Mouse (Mus musculus): Measurements from ENCODE around the gene Dnajc30.
"Not testable (repeated sequence)": the region's sequence is repeated elsewhere in the genome, so short reads cannot be mapped to it uniquely, and the experiment has no call there.

Gene Dnajc30

GRCm38 (mm10) chr5:135042105-135042788 is 21.8 kb upstream of the Dnajc30 start:
- TF ChIP-seq CTCF (conservative IDR thresholded peaks at IDR 0.05; ENCODE audit: low read length): no peak
- TF ChIP-seq NANOG (IDR thresholded peaks at IDR 0.05; ENCODE audit: borderline replicate concordance, low read length): no peak
- TF ChIP-seq POU5F1 (IDR thresholded peaks at IDR 0.05; ENCODE audit: borderline replicate concordance, low read length): no peak
- H3K4me1 ChIP-seq (replicated peaks; ENCODE audit: low read depth, low read length): peaks cover 57% of the 10 kb centered on the region
- no peaks in the 10 kb centered on the region for H3K27me3 ChIP-seq (ENCODE audit: insufficient read depth, low read length)
- peaks cover 44% of the 10 kb centered on the region for H3K36me3 ChIP-seq (ENCODE audit: insufficient read depth, low read length)
- H3K4me3 ChIP-seq (replicated peaks; ENCODE audit: low read length): peak overlapping the region; percentile 80
- no peaks in the 10 kb centered on the region for H3K9me3 ChIP-seq (ENCODE audit: low read length)

- no peak overlapping the region for H3K4me3 ChIP-seq (replicated peaks; ENCODE audit: low read length)
- H3K4me1 ChIP-seq (replicated peaks; ENCODE audit: low read depth, low read length): peaks cover 46% of the 10 kb centered on the region
- TF ChIP-seq POU5F1 (IDR thresholded peaks at IDR 0.05; ENCODE audit: borderline replicate concordance, low read length): no peak
- no peak for TF ChIP-seq CTCF (conservative IDR thresholded peaks at IDR 0.05; ENCODE audit: low read length)
- no peak for TF ChIP-seq NANOG (IDR thresholded peaks at IDR 0.05; ENCODE audit: borderline replicate concordance, low read length)
- H3K36me3 ChIP-seq (ENCODE audit: insufficient read depth, low read length): peaks cover 46% of the 10 kb centered on the region
- no peaks in the 10 kb centered on the region for H3K27me3 ChIP-seq (ENCODE audit: insufficient read depth, low read length)
- no peaks in the 10 kb centered on the region for H3K9me3 ChIP-seq (ENCODE audit: low read length)
Measured at GRCm38 (mm10) chr5:135044575-135044974, 19.4 kb upstream of the Dnajc30 start.

- no peak for TF ChIP-seq NANOG (IDR thresholded peaks at IDR 0.05; ENCODE audit: borderline replicate concordance, low read length)
- TF ChIP-seq POU5F1 (IDR thresholded peaks at IDR 0.05; ENCODE audit: borderline replicate concordance, low read length): no peak
- no peak for TF ChIP-seq CTCF (conservative IDR thresholded peaks at IDR 0.05; ENCODE audit: low read length)
- Histone ChIP-seq H3K27me3 (ENCODE audit: insufficient read depth, low read length) (no peaks in the 10 kb centered on the region), H3K4me3 (replicated peaks; ENCODE audit: low read length) (no peak overlapping the region), H3K4me1 (replicated peaks; ENCODE audit: low read depth, low read length) (peaks cover 39% of the 10 kb centered on the region), H3K36me3 (ENCODE audit: insufficient read depth, low read length) (peaks cover 82% of the 10 kb centered on the region), H3K9me3 (ENCODE audit: low read length) (no peaks in the 10 kb centered on the region)
Measured at GRCm38 (mm10) chr5:135048539-135048938, 15.5 kb upstream of the Dnajc30 start.

GRCm38 (mm10) chr5:135049268-135049667 is 14.7 kb upstream of the Dnajc30 start:
- not testable (repeated sequence) for H3K4me3 ChIP-seq (replicated peaks; ENCODE audit: low read length); H3K9me3 ChIP-seq (ENCODE audit: low read length); H3K27me3 ChIP-seq (ENCODE audit: insufficient read depth, low read length)
- Histone ChIP-seq H3K36me3 (ENCODE audit: insufficient read depth, low read length) (peaks cover 86% of the 10 kb centered on the region), H3K4me1 (replicated peaks; ENCODE audit: low read depth, low read length) (peaks cover 44% of the 10 kb centered on the region)

GRCm38 (mm10) chr5:135053356-135053755 is 10.6 kb upstream of the Dnajc30 start:
- Histone ChIP-seq H3K9me3 (ENCODE audit: low read length) (no peaks in the 10 kb centered on the region), H3K4me3 (replicated peaks; ENCODE audit: low read length) (no peak overlapping the region), H3K36me3 (ENCODE audit: insufficient read depth, low read length) (peaks cover 93% of the 10 kb centered on the region), H3K4me1 (replicated peaks; ENCODE audit: low read depth, low read length) (peaks cover 54% of the 10 kb centered on the region), H3K27me3 (ENCODE audit: insufficient read depth, low read length) (no peaks in the 10 kb centered on the region)
- no peak for TF ChIP-seq POU5F1 (IDR thresholded peaks at IDR 0.05; ENCODE audit: borderline replicate concordance, low read length)
- TF ChIP-seq NANOG (IDR thresholded peaks at IDR 0.05; ENCODE audit: borderline replicate concordance, low read length): no peak
- TF ChIP-seq CTCF (conservative IDR thresholded peaks at IDR 0.05; ENCODE audit: low read length): no peak

GRCm38 (mm10) chr5:135064382-135064766 is 372 bp downstream of the Dnajc30 start:
- Histone ChIP-seq H3K27me3 (ENCODE audit: insufficient read depth, low read length) (no peaks in the 10 kb centered on the region), H3K4me3 (replicated peaks; ENCODE audit: low read length) (peak overlapping the region; percentile 98), H3K36me3 (ENCODE audit: insufficient read depth, low read length) (peaks cover 66% of the 10 kb centered on the region), H3K4me1 (replicated peaks; ENCODE audit: low read depth, low read length) (peaks cover 44% of the 10 kb centered on the region), H3K9me3 (ENCODE audit: low read length) (no peaks in the 10 kb centered on the region)
- TF ChIP-seq POU5F1 (IDR thresholded peaks at IDR 0.05; ENCODE audit: borderline replicate concordance, low read length) (no peak), NANOG (IDR thresholded peaks at IDR 0.05; ENCODE audit: borderline replicate concordance, low read length) (no peak), CTCF (conservative IDR thresholded peaks at IDR 0.05; ENCODE audit: low read length) (no peak)

- H3K9me3 ChIP-seq (ENCODE audit: low read length); H3K27me3 ChIP-seq (ENCODE audit: insufficient read depth, low read length): not testable (repeated sequence)
- H3K4me3 ChIP-seq (replicated peaks; ENCODE audit: low read length): peak within 1 kb of the TSS; percentile 98
- H3K36me3 ChIP-seq (ENCODE audit: insufficient read depth, low read length): peaks cover 60% of the 10 kb centered on the region
- peaks cover 40% of the 10 kb centered on the region for H3K4me1 ChIP-seq (replicated peaks; ENCODE audit: low read depth, low read length)
Measured at GRCm38 (mm10) chr5:135064909-135065446, 976 bp downstream of the Dnajc30 start, which contains the start of gene Bud23. Gene Bud23, minus strand, starts transcription at chr5:135064959.

GRCm38 (mm10) chr5:135066008-135066407 is 2.0 kb downstream of the Dnajc30 start:
- Histone ChIP-seq H3K4me3 (replicated peaks; ENCODE audit: low read length) (0 out of 2 replicates have a peak overlapping the region, but pooled peaks have one; percentile 7), H3K9me3 (ENCODE audit: low read length) (no peaks in the 10 kb centered on the region), H3K27me3 (ENCODE audit: insufficient read depth, low read length) (no peaks in the 10 kb centered on the region), H3K36me3 (ENCODE audit: insufficient read depth, low read length) (peaks cover 49% of the 10 kb centered on the region), H3K4me1 (replicated peaks; ENCODE audit: low read depth, low read length) (peaks cover 49% of the 10 kb centered on the region)
- TF ChIP-seq CTCF (conservative IDR thresholded peaks at IDR 0.05; ENCODE audit: low read length) (no peak), POU5F1 (IDR thresholded peaks at IDR 0.05; ENCODE audit: borderline replicate concordance, low read length) (no peak), NANOG (IDR thresholded peaks at IDR 0.05; ENCODE audit: borderline replicate concordance, low read length) (no peak)

- peaks cover 7% of the 10 kb centered on the region for H3K27me3 ChIP-seq (ENCODE audit: insufficient read depth, low read length)
- TF ChIP-seq POU5F1 (IDR thresholded peaks at IDR 0.05; ENCODE audit: borderline replicate concordance, low read length): no peak
- peaks cover 29% of the 10 kb centered on the region for H3K36me3 ChIP-seq (ENCODE audit: insufficient read depth, low read length)
- H3K4me3 ChIP-seq (replicated peaks; ENCODE audit: low read length): no peak overlapping the region
- H3K4me1 ChIP-seq (replicated peaks; ENCODE audit: low read depth, low read length): peaks cover 62% of the 10 kb centered on the region
- H3K9me3 ChIP-seq (ENCODE audit: low read length): no peaks in the 10 kb centered on the region
Measured at GRCm38 (mm10) chr5:135070448-135070847, 6.4 kb downstream of the Dnajc30 start.

Data from E14TG2a.4 (cell line).